Mouse (Mus musculus): Measurements from ENCODE around the gene Tlr6. TPM values are rescaled to one million over a fixed set of nuclear protein-coding genes. Genes with fewer than 3 reads are reported as not detected.

Gene Tlr6
- polyA plus RNA-seq, 1 experiment from 2014 or later = 0.23 TPM

- H3K36me3 ChIP-seq (ENCODE audit: control insufficient read depth, insufficient read depth, low read length) = no peaks in the 10 kb centered on the region
- H3K9me3 ChIP-seq (replicated peaks; ENCODE audit: control insufficient read depth, low read length, poor library complexity, severe bottlenecking) = peaks cover 2% of the 10 kb centered on the region; the same call in 1 of the 2 replicates
- no peaks in the 10 kb centered on the region for H3K4me1 ChIP-seq (ENCODE audit: control insufficient read depth, insufficient read depth, low read length)
- no peak overlapping the region for H3K27ac ChIP-seq (ENCODE audit: low read length)
- H3K9ac ChIP-seq (ENCODE audit: low read depth, low read length) = no peak overlapping the region
- H3K4me3 ChIP-seq (ENCODE audit: low read depth, low read length) = no peak overlapping the region
- no peaks in the 10 kb centered on the region for H3K27me3 ChIP-seq (ENCODE audit: control insufficient read depth, insufficient read depth, low read depth, low read length)
- WGBS = 98% methylated on average over 9 of the region's 9 CpGs
- ATAC-seq = no peak
- H3K4me2 ChIP-seq (ENCODE audit: low read length) = no peak overlapping the region
Measured at GRCm38 (mm10) chr5:64917161-64917560, 42.7 kb downstream of the Tlr6 start.

- H3K4me3 ChIP-seq (ENCODE audit: low read depth, low read length) = no peak overlapping the region
- ATAC-seq = no peak
- no peaks in the 10 kb centered on the region for H3K36me3 ChIP-seq (ENCODE audit: control insufficient read depth, insufficient read depth, low read length)
- H3K9ac ChIP-seq (ENCODE audit: low read depth, low read length) = no peak overlapping the region
- no peak overlapping the region for H3K27ac ChIP-seq (ENCODE audit: low read length)
- H3K27me3 ChIP-seq (ENCODE audit: control insufficient read depth, insufficient read depth, low read depth, low read length) = no peaks in the 10 kb centered on the region
- 88% methylated on average over 6 of the region's 6 CpGs for WGBS
- H3K4me2 ChIP-seq (ENCODE audit: low read length) = no peak overlapping the region
- no peaks in the 10 kb centered on the region for H3K4me1 ChIP-seq (ENCODE audit: control insufficient read depth, insufficient read depth, low read length)
- H3K9me3 ChIP-seq (replicated peaks; ENCODE audit: control insufficient read depth, low read length, poor library complexity, severe bottlenecking) = no peaks in the 10 kb centered on the region
Measured at GRCm38 (mm10) chr5:64908585-64909284, 51.2 kb downstream of the Tlr6 start.

- H3K36me3 ChIP-seq (ENCODE audit: control insufficient read depth, insufficient read depth, low read length) = no peaks in the 10 kb centered on the region
- no peak overlapping the region for H3K9ac ChIP-seq (ENCODE audit: low read depth, low read length)
- no peaks in the 10 kb centered on the region for H3K27me3 ChIP-seq (ENCODE audit: control insufficient read depth, insufficient read depth, low read depth, low read length)
- H3K4me1 ChIP-seq (ENCODE audit: control insufficient read depth, insufficient read depth, low read length) = no peaks in the 10 kb centered on the region
- no peak overlapping the region for H3K4me2 ChIP-seq (ENCODE audit: low read length)
- WGBS = 92% methylated on average over 5 of the region's 5 CpGs
- no peak overlapping the region for H3K27ac ChIP-seq (ENCODE audit: low read length)
- ATAC-seq = no peak
- no peaks in the 10 kb centered on the region for H3K9me3 ChIP-seq (replicated peaks; ENCODE audit: control insufficient read depth, low read length, poor library complexity, severe bottlenecking)
- H3K4me3 ChIP-seq (ENCODE audit: low read depth, low read length) = no peak overlapping the region
Measured at GRCm38 (mm10) chr5:64907906-64908305, 52.0 kb downstream of the Tlr6 start.

GRCm38 (mm10) chr5:64905516-64906271, 54.2 kb downstream of the Tlr6 start:
- ATAC-seq = no peak
- no peak overlapping the region for H3K4me3 ChIP-seq (ENCODE audit: low read depth, low read length)
- H3K4me1 ChIP-seq (ENCODE audit: control insufficient read depth, insufficient read depth, low read length) = no peaks in the 10 kb centered on the region
- H3K27ac ChIP-seq (ENCODE audit: low read length) = no peak overlapping the region
- no peak overlapping the region for H3K4me2 ChIP-seq (ENCODE audit: low read length)
- no peak overlapping the region for H3K9ac ChIP-seq (ENCODE audit: low read depth, low read length)
- no peaks in the 10 kb centered on the region for H3K36me3 ChIP-seq (ENCODE audit: control insufficient read depth, insufficient read depth, low read length)
- 71% methylated on average over 14 of the region's 14 CpGs for WGBS
- H3K27me3 ChIP-seq (ENCODE audit: control insufficient read depth, insufficient read depth, low read depth, low read length) = no peaks in the 10 kb centered on the region
- no peaks in the 10 kb centered on the region for H3K9me3 ChIP-seq (replicated peaks; ENCODE audit: control insufficient read depth, low read length, poor library complexity, severe bottlenecking)

MicroRNAs within 50 kb of the gene (microRNA counts, 519-probe panel; counts per million panel counts)
- microRNA mmu-miR-574-3p (2,236 counts per million, percentile 64 among the panel's probes with 10 or more counts), microRNA mmu-miR-574-5p (1,770 counts per million, percentile 36 among the panel's probes with 10 or more counts)

Small RNA genes within 50 kb of the gene (microRNA-seq; reads per million reads assigned to microRNA genes)
- gene Mir574 = 23.1 reads per million, percentile 38 among the genes with 10 or more reads in this experiment

Other genes with a start within 250 kb of the Tlr6 start
- gene Klf3, start 156.7 kb downstream of the Tlr6 start, polyA plus RNA-seq (2015; fragmentation: Nextera tagmentation; extraction: Ambion mirVana) = 19.1 and 25.1 TPM in 2 replicates
- gene Tlr1, start 26.5 kb downstream of the Tlr6 start, polyA plus RNA-seq (2015; fragmentation: Nextera tagmentation; extraction: Ambion mirVana) = 0.22 and 0.28 TPM in 2 replicates
- gene Fam114a1, start 10.0 kb upstream of the Tlr6 start, polyA plus RNA-seq (2015; fragmentation: Nextera tagmentation; extraction: Ambion mirVana) = 6.6 and 7.3 TPM in 2 replicates
- gene Tmem156, start 132.0 kb upstream of the Tlr6 start, polyA plus RNA-seq (2015; fragmentation: Nextera tagmentation; extraction: Ambion mirVana) = 0.20 TPM in 1 of 2 replicates, not detected in the other
- 61.6 and 63.9 TPM in 2 replicates for gene Klhl5, start 147.4 kb upstream of the Tlr6 start, polyA plus RNA-seq (2015; fragmentation: Nextera tagmentation; extraction: Ambion mirVana)
- 12.6 and 15.2 TPM in 2 replicates for gene Wdr19, start 239.6 kb upstream of the Tlr6 start, polyA plus RNA-seq (2015; fragmentation: Nextera tagmentation; extraction: Ambion mirVana)

Data from midbrain, embryonic 16.5 days (tissue).